Mouse (Mus musculus) bone marrow, adult 2 months (tissue): ENCODE data around the gene Zfp523.

Experiments used
- CTCF ChIP-seq: fragments of 200-500 bp; IDR thresholded peaks from 2 replicates; pipeline ENCODE4 v1.5.1; 2011; ENCODE audit warnings: low read length, control low read depth; ENCODE audit not compliant: control insufficient read depth, insufficient read depth
- POLR2A ChIP-seq: fragments of 200-500 bp; IDR thresholded peaks from 2 replicates; pipeline ENCODE4 v1.6.1; 2011; ENCODE audit warnings: low read depth, mild to moderate bottlenecking, control low read depth, low read length, borderline replicate concordance; ENCODE audit not compliant: control insufficient read depth

GRCm38 (mm10) chr17:28233091-28233731, 56.3 kb downstream of the Zfp523 start:
- no peak for TF ChIP-seq CTCF
- TF ChIP-seq POLR2A = no peak
